Mouse (Mus musculus) olfactory bulb, adult 2 months (tissue): ENCODE results near the gene Sema4a.

Experiments used
- CTCF ChIP-seq: fragments of 200-500 bp; IDR thresholded peaks from 2 replicates; pipeline ENCODE4 v1.5.1; 2012; ENCODE audit warnings: low read depth, mild to moderate bottlenecking, low read length, moderate library complexity; ENCODE audit not compliant: insufficient read depth
- POLR2A ChIP-seq: fragments of 200-500 bp; IDR thresholded peaks from 2 replicates; pipeline ENCODE4 v1.6.1; 2012; ENCODE audit warnings: mild to moderate bottlenecking, low read depth, low read length, moderate library complexity; ENCODE audit not compliant: insufficient read depth

- TF ChIP-seq CTCF, result no peak
- TF ChIP-seq POLR2A, result no peak
These were observed 43.1 kb upstream of the Sema4a start for GRCm38 (mm10) chr3:88503881-88504746.
